28 mouse cellular contexts compared by ENCODE assay signal in genomic region chr19:16153851-16154250, GRCm38 (mm10).
"Had no signal": no experiment of that assay in that cellular context is flagged by ENCODE, and none has a peak within 500 bp of the region (broad histone marks: within the 10 kb centered on the region; RNA-seq: fewer than 3 reads in every experiment).

No protein-coding gene starts in this region.

- H3K27ac ChIP-seq: hindbrain, embryonic 10.5 days; hindbrain, embryonic 12.5 days; hindbrain, embryonic 13.5 days; hindbrain, embryonic 14.5 days; hindbrain, embryonic 15.5 days; hindbrain, postnatal 0 days; intestine, embryonic 15.5 days; kidney, embryonic 15.5 days; kidney, postnatal 0 days; left cerebral cortex, adult 2 months had no signal

- H3K4me1 ChIP-seq: hindbrain, embryonic 10.5 days; hindbrain, embryonic 12.5 days had no signal

- H3K27me3 ChIP-seq: heart, embryonic 12.5 days; heart, embryonic 13.5 days; heart, embryonic 15.5 days; hindbrain, embryonic 12.5 days; hindbrain, embryonic 13.5 days; hindbrain, embryonic 15.5 days; intestine, embryonic 15.5 days; kidney, embryonic 15.5 days had no signal

- H3K4me3 ChIP-seq: heart, embryonic 12.5 days; heart, embryonic 13.5 days; heart, embryonic 15.5 days; hindbrain, embryonic 10.5 days; hindbrain, embryonic 12.5 days; hindbrain, embryonic 13.5 days; hindbrain, embryonic 15.5 days; intestine, embryonic 15.5 days; kidney, embryonic 15.5 days; left cerebral cortex, adult 2 months had no signal

- DNase-seq: heart, postnatal 10 days; heart, postnatal 14 days; heart, postnatal 36 days; kidney, adult 11 months; kidney, adult 18-20 months; kidney, adult 2 months; kidney, adult 8-10 months; kidney, adult 9 months; kidney, postnatal 10 days; kidney, postnatal 14 days; kidney, postnatal 25 days; kidney, postnatal 36 days; kidney, postnatal 4 days; layer of hippocampus, adult 9-11 months; layer of hippocampus, postnatal 36 days had no signal

- H3K36me3 ChIP-seq: heart, embryonic 12.5 days; heart, embryonic 13.5 days; heart, embryonic 15.5 days; hindbrain, embryonic 12.5 days; hindbrain, embryonic 13.5 days; hindbrain, embryonic 15.5 days; intestine, embryonic 15.5 days; kidney, embryonic 15.5 days had no signal

- H3K9me3 ChIP-seq: heart, embryonic 12.5 days; heart, embryonic 13.5 days; heart, embryonic 15.5 days; hindbrain, embryonic 10.5 days; hindbrain, embryonic 12.5 days; hindbrain, embryonic 13.5 days; hindbrain, embryonic 15.5 days; intestine, embryonic 15.5 days had no signal
